Mouse (Mus musculus) layer of hippocampus, adult 2 months (tissue): ENCODE results near the gene Tff1. TPM values are rescaled to one million over a fixed set of nuclear protein-coding genes. Genes with fewer than 3 reads are reported as not detected.

Source experiments
- DNase-seq, 2 experiments: peaks; one replicate each; pipeline ENCODE4 v3.0.0; 2022; ENCODE audit warnings: low spot score in 2 of 2
- H3K27ac ChIP-seq: fragments of 200-600 bp; 2 replicates; pipeline ENCODE4 v1.8.1; 2022
- H3K4me3 ChIP-seq: fragments of 200-600 bp; 2 replicates; pipeline ENCODE4 v1.8.1; 2022; ENCODE audit warnings: mild to moderate bottlenecking
- CTCF ChIP-seq: fragments of 200-600 bp; conservative IDR thresholded peaks from 2 replicates; pipeline ENCODE4 v1.8.1; 2022; ENCODE audit warnings: antibody characterized with exemption, mild to moderate bottlenecking, moderate library complexity
- long read RNA-seq, 2 experiments: library from polyadenylated mRNA; stranded (forward); transcript quantifications; one replicate each; pipeline ENCODE4 v2.0.0; 2021; ENCODE audit warnings: borderline mapping rate in 2 of 2
- total RNA-seq, 2 experiments: library from RNA; stranded (reverse); gene quantifications; 2 replicates each; pipeline ENCODE4 v1.2.3; 2021

Gene Tff1
- not detected for total RNA-seq
- long read RNA-seq, experiment 1 = 0 reads
- long read RNA-seq, experiment 2 = 0 reads

DNA sequence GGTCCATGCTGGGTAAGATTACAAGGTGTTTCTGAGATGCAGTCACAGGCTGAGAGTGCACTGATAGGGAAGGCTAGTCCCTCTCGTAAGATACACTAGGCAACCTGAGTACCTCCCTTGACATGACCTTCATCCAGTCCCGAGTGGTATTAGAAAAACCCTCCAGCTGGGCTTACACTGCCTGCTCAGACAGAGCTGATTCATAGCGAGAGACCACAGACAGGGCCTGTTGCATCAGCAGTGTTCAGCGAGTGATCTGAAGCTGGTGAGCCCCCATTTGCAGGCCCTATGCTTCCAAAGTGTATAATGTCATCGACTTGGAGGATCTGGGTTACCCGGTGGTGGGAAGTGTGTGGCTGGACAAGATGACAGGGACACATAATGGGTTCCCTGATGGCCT lies at the start of gene Tff1:
Gene Tff1, minus strand, starts transcription at position 151 of the 400 bp plus-strand sequence.
- TF ChIP-seq CTCF = no peak
- DNase-seq = no peak
- H3K27ac ChIP-seq = no peak within 1 kb of the TSS
- no peak within 1 kb of the TSS for H3K4me3 ChIP-seq

DNA sequence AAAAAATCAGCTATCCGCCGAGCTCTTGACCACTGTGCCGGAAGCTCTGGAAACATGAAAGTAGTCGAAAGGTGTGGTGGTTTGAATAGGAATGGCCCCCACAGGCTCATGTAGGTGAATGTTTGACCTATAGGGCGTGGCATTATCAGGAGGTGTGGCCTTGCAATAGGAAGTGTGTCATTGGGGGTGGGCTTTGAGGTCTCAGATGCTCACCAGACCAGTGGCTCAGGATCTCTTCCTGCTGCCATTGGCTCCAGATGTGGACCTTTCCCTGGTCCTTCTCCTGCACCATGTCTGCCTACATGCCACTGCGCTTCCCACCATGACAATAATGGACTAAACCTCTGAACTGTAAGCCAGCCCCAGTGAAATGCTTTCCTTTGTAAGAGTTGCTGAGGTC lies 46.8 kb upstream of the Tff1 start:
- DNase-seq = no peak
- no peak overlapping the region for H3K4me3 ChIP-seq
- TF ChIP-seq CTCF = no peak
- no peak overlapping the region for H3K27ac ChIP-seq

DNA sequence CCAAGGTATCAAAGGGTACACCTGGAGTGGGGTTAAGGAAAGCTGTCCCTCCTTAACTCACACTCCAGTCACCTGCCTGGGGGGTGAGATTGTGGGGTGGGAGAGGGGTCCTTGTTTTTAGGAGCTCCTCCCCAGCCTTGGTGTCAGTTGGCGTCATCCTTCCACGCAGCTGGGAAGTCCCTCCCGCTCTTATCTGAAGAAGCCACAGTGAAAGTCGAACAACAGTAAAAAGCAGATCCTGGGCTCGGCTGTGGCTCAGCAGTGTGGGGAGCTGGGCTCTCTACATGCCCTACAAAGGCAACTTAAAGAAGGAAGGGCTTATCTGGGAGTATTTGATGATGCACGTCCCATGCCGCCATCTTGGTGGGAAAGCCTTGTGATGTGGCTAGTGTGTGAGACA lies 45.2 kb upstream of the Tff1 start:
- Histone ChIP-seq H3K27ac (no peak overlapping the region), H3K4me3 (no peak overlapping the region)
- TF ChIP-seq CTCF = no peak
- no peak for DNase-seq

DNA sequence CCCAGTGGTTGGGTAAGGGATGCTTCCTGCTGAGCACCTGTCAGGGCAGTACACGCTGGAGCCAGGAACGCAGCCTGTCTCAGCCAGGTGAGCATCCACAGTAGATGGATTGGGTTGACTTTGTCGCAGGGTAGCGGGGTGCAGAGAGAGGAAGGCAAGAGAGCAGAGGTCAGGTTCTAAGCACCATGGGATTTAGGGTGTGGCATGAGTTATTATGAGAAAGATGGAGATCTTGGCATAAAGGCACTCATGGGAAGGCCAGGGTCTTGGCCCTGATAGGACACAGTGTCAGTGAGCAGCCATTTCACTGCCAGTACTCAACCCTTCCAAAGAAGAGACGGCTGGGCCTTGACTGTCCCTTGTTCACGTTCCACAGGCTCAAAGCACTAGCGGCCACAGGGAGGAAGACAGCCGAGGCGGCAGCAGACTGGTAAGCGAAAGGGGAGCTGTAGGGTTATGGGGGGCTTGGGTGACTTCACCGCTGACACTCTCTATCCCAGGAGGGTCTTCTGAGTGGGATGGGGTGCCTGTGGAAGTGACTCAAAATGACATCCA lies 44.4 kb upstream of the Tff1 start:
- Histone ChIP-seq H3K4me3 (no peak overlapping the region), H3K27ac (no peak overlapping the region)
- DNase-seq = no peak
- no peak for TF ChIP-seq CTCF

DNA sequence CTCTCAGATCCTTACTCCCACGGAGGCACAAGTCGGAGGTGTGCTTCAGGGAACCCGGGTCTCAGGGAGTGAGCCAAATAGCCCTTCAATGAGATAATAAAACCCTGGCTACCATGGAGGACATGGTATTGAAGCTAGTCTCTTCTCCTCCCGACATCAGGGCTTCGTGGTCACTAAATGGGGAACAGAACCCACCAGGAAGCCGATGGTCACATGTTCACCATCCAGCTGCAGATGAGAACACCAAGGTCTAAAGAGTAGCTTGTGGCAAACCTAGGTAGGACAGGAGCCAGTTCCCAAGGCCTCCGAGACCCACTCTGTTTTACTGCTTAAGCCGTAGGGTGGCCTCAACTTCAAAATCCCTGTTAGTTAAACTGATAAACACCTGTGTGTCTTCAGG lies 43.6 kb upstream of the Tff1 start:
- H3K27ac ChIP-seq = no peak overlapping the region
- no peak overlapping the region for H3K4me3 ChIP-seq
- DNase-seq = no peak
- TF ChIP-seq CTCF = no peak

DNA sequence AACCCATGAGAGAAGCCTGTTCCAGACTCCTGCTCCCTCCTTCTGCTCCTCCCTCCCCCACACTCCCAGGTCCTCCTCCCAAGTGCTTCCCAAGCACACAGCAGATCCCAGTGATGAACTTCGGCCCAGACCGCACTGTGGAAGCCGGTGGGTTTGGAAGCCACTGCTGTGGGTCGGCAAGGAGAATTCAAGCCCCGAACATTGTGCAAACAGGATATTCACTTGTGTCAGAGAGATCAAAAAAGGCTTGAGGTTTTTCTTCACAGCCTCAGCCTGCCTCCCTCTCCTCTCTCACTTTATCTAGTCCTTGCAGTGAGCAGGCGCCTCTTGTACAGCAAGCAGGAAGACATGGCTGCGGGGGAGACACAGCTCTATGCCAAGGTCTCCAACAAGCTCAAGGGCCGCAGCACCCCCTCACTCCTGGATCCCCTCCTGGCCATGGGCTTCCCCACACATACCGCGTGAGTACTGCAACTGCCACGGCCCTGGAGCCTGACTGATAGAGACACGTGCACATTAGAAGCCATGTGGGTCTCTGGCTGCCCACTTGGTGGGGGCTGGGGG lies 42.8 kb upstream of the Tff1 start, which contains the start of gene Ubash3a:
Gene Ubash3a, plus strand, starts transcription at position 103 of the 564 bp plus-strand sequence.
- DNase-seq = no peak
- Histone ChIP-seq H3K4me3 (no peak within 1 kb of the TSS), H3K27ac (no peak within 1 kb of the TSS)
- TF ChIP-seq CTCF = no peak

DNA sequence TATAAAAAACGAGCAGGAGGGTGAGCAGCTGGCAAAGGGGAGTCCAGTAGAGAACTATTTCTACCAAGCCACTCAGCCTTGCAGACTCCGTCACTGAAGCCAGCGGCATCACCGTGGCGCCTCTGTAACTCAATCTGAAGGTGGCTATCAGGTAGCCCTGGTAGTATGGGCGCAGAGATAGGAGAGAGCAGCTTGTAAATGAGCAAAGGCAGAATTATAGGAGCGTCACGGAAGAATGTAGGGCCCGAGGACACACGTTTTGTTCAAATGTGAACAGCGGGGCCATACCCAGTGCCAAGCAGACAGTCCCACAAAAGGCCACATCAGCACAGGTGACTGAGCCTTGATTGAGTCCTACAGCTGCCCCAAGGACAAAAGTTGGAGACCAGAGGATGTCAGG lies 33.8 kb upstream of the Tff1 start, which contains the start of gene Tmprss3:
Gene Tmprss3, minus strand, starts transcription at position 101 of the 400 bp plus-strand sequence.
- H3K27ac ChIP-seq = no peak within 1 kb of the TSS

DNA sequence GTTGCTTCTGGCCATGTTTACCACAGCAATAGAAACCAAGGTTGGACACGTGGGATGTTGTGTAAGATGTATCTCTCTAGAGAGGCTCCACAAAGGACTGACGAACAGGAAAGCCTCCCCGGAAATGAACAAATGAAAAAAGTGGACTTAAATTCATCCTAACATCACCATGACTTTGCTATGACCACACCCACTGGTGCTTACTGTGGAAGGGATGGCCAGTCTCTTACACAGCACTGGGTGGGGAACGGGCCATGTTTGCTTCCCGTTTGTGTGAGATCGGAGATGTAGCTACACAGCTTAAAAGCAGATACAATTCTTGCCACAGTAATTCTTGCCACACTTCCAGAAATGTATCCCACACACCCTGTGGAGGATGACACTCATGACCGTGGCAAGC lies 31.2 kb upstream of the Tff1 start:
- H3K4me3 ChIP-seq = no peak overlapping the region
- no peak for TF ChIP-seq CTCF
- H3K27ac ChIP-seq = no peak overlapping the region
- no peak for DNase-seq

More for the DNA sequence above, 33.8 kb upstream of the Tff1 start, which contains the start of gene Tmprss3:
- H3K4me3 ChIP-seq = no peak within 1 kb of the TSS
- DNase-seq = no peak
- TF ChIP-seq CTCF = no peak

DNA sequence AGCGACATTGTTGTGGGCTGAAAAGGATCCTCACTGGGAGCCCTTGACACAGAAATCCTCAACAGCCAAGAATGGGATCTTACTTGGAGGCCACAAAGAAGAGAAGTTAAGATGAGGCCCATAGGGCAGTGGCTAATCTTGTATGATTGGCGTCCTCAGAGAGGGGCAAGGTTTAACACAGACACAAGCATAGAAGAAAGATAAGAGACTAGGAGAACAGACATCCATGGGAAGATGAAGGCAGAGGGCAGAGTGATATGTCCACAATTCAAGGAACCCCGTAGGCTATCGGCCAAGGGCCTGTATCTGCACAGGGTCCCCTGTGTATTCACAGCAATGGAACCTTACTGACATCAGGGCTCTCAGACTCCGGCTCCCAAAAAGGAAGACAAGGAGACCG lies 30.1 kb upstream of the Tff1 start:
- DNase-seq = no peak
- TF ChIP-seq CTCF = no peak
- H3K4me3 ChIP-seq = no peak overlapping the region
- no peak overlapping the region for H3K27ac ChIP-seq

DNA sequence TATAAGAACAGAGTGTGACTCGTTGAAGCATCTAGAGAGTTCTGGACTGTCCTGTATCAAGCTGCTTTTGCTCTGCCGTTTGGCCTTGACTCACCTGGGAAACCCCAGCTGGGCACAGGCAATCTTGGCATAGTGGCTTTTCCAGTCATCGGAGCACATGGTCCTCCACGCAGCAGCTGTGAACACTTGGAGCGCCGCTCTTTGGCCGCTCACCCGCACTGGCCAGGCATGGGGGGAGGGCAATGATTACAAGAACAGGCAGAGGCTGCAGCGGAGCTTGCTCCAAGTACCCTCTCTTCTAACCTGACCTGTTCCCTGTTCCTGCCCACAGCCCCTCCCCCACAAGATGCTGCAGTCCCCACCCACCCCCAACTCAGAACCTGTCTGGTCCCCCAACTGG lies 28.3 kb upstream of the Tff1 start:
- H3K27ac ChIP-seq = no peak overlapping the region
- no peak for DNase-seq
- TF ChIP-seq CTCF = no peak
- no peak overlapping the region for H3K4me3 ChIP-seq

DNA sequence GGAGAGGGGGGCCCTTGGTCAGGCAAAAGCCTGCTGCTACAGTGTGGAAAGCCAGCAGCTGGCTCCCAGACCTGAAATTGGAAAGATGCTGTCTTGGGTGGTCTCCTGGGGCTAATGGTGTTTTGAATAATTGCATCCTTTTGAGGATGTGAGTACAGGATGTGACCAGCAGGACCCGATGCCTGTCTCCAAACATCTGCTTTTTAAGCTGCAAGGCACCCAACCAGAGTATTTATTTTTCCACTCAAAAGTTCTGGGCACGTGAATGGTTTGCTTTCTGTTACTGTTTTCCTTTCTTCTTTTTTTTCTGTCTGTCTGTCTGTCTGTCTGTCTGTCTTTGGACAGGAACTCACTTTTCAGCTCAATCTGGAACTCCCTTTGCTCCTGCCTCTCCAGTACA lies 27.6 kb upstream of the Tff1 start:
- TF ChIP-seq CTCF = no peak
- H3K27ac ChIP-seq = no peak overlapping the region
- no peak overlapping the region for H3K4me3 ChIP-seq
- DNase-seq = no peak

DNA sequence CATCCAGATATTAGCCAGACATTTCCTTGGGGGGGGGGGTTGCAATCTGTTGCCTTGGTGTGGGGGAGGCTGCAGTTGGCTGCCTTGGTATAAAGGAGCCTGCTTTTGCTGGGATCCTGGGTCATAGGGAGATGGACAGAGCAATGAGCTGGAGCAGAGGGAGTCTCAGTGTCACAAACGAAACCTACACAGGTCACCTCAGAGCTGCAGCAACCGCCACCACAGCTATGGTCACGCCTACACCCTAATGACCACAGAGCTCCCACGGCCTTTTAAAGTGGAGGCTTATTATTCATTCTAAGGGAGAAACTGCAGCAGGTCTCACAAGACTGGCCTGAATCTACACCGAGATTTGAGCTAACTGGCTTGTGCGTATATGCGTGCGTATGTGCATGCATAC lies 26.7 kb upstream of the Tff1 start:
- TF ChIP-seq CTCF = no peak

DNA sequence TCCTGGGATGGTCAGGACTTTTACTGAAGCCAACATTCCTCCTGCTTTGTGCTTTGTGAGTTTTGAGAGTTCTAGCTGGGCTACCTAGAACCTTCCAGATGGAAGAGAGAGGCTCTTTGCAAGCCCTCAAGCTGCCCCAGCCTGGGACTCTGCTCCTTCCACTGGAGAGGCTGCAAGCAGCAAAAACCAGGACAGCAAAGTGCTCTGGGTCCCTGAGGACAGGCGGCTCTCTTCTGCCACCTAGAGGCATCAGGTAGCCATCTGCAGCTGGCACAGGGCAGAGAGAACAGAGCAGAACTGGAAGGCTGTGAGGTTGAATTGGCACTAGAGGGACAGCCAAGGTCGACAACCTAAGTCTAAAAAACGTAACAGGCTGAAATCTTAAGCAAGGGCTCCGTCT lies 22.3 kb upstream of the Tff1 start:
- DNase-seq = peak; percentile 66 to 75

More for the DNA sequence above, 26.7 kb upstream of the Tff1 start:
- no peak overlapping the region for H3K27ac ChIP-seq
- H3K4me3 ChIP-seq = no peak overlapping the region
- DNase-seq = no peak

More for the DNA sequence above, 22.3 kb upstream of the Tff1 start:
- no peak overlapping the region for H3K27ac ChIP-seq
- peak; percentile 99 for TF ChIP-seq CTCF
- no peak overlapping the region for H3K4me3 ChIP-seq
